Mouse (Mus musculus) neutrophil, adult 5-6 weeks (primary cell): Measurements from ENCODE around the gene Cwc27. TPM values are rescaled to one million over a fixed set of nuclear protein-coding genes. Genes with fewer than 3 reads are reported as not detected.

ENCODE experiments used
- ATAC-seq: fragments of 151-379, 151-347 bp; 2 replicates; pipeline ENCODE4 v1.8.0; 2017; ENCODE audit warnings: mild to moderate bottlenecking, moderate TSS enrichment; ENCODE audit not compliant: insufficient number of reproducible peaks, poor library complexity, low FRiP score, severe bottlenecking; ENCODE audit errors: extremely low read depth
- total RNA-seq: library from RNA; stranded (forward); fragments of 200-1000 nt; gene quantifications from 2 replicates; pipeline ENCODE4 v1.2.3, GENCODE M21; 2017

Gene Cwc27
- total RNA-seq: 28.7 and 39.0 TPM in 2 replicates

GRCm38 (mm10) chr13:104816635-104817571 is at the start of gene Cwc27:
TSS of gene Cwc27 (minus strand) at chr13:104817142.
- ATAC-seq: peak; percentile 94

- no peak for ATAC-seq
These were observed 49.8 kb upstream of the Cwc27 start for GRCm38 (mm10) chr13:104866726-104867125.

GRCm38 (mm10) chr13:104863127-104863979 is 46.4 kb upstream of the Cwc27 start, which contains the start of gene Shisal2b:
TSS of gene Shisal2b (minus strand) at chr13:104863893.
- peak; percentile 66 for ATAC-seq

- no peak for ATAC-seq
These were observed 36.7 kb upstream of the Cwc27 start for GRCm38 (mm10) chr13:104853645-104854044.

GRCm38 (mm10) chr13:104843295-104844089 is 26.6 kb upstream of the Cwc27 start:
- no peak for ATAC-seq

GRCm38 (mm10) chr13:104841937-104842336 is 25.0 kb upstream of the Cwc27 start:
- no peak for ATAC-seq

- ATAC-seq: no peak
These were observed 20.7 kb upstream of the Cwc27 start for GRCm38 (mm10) chr13:104837628-104838027.

GRCm38 (mm10) chr13:104832811-104833210 is 15.9 kb upstream of the Cwc27 start:
- ATAC-seq: no peak

- no peak for ATAC-seq
These were observed 8.5 kb upstream of the Cwc27 start for GRCm38 (mm10) chr13:104825470-104825869.

- no peak for ATAC-seq
These were observed 5.5 kb upstream of the Cwc27 start for GRCm38 (mm10) chr13:104822411-104822838.

- no peak for ATAC-seq
These were observed 5.0 kb upstream of the Cwc27 start for GRCm38 (mm10) chr13:104821908-104822307.

- ATAC-seq: no peak
These were observed 4.2 kb upstream of the Cwc27 start for GRCm38 (mm10) chr13:104821192-104821591.

GRCm38 (mm10) chr13:104817696-104818095 is 754 bp upstream of the Cwc27 start:
- ATAC-seq: no peak

- ATAC-seq: peak; percentile 13; the same call in 1 of the 2 replicates
These were observed 690 bp downstream of the Cwc27 start for GRCm38 (mm10) chr13:104816270-104816634.

- peak; percentile 53; the same call in 1 of the 2 replicates for ATAC-seq
These were observed 11.3 kb downstream of the Cwc27 start for GRCm38 (mm10) chr13:104805681-104806080.

GRCm38 (mm10) chr13:104799566-104800182 is 17.3 kb downstream of the Cwc27 start:
- no peak for ATAC-seq

- no peak for ATAC-seq
These were observed 17.9 kb downstream of the Cwc27 start for GRCm38 (mm10) chr13:104799067-104799466.

GRCm38 (mm10) chr13:104794421-104794820 is 22.5 kb downstream of the Cwc27 start:
- 0 out of 2 replicates have a peak, but pooled peaks have one; percentile 17 for ATAC-seq
